Mouse (Mus musculus) G1E (cell line): ENCODE data around the gene Ankrd34b. TPM values are rescaled to one million over a fixed set of nuclear protein-coding genes. Genes with fewer than 3 reads are reported as not detected.

Experiments used
- ATAC-seq: 2 replicates; pipeline ENCODE4 v1.8.0; 2016; ENCODE audit warnings: mild to moderate bottlenecking; ENCODE audit not compliant: insufficient number of reproducible peaks, poor library complexity, low FRiP score, severe bottlenecking; ENCODE audit errors: extremely low read depth
- DNase-seq: peaks from one replicate; pipeline ENCODE4 v3.0.0; 2012; ENCODE audit warnings: low spot score
- H3K27me3 ChIP-seq: 2 replicates; pipeline ENCODE4 v1.6.1; 2012; ENCODE audit warnings: mild to moderate bottlenecking, low read length, inconsistent platforms; ENCODE audit not compliant: insufficient read depth
- H3K36me3 ChIP-seq: replicated peaks from 2 replicates; pipeline ENCODE3; 2012; ENCODE audit warnings: mild to moderate bottlenecking, inconsistent platforms
- H3K4me1 ChIP-seq: 2 replicates; pipeline ENCODE4 v1.6.1; 2012; ENCODE audit warnings: low read depth, low read length, inconsistent platforms, mixed read lengths; ENCODE audit not compliant: insufficient read depth
- H3K4me3 ChIP-seq: 2 replicates; pipeline ENCODE4 v1.5.1; 2012; ENCODE audit warnings: low read depth, mild to moderate bottlenecking, inconsistent platforms, low read length, moderate library complexity, mixed read lengths
- H3K9me3 ChIP-seq: replicated peaks from 2 replicates; pipeline ENCODE4 v1.6.1; 2012; ENCODE audit warnings: inconsistent platforms
- CTCF ChIP-seq: IDR thresholded peaks from 2 replicates; pipeline ENCODE4 v1.5.1; 2012; ENCODE audit warnings: low read depth, low read length, inconsistent platforms, mixed read lengths
- GATA1 ChIP-seq: IDR thresholded peaks from 2 replicates; pipeline ENCODE4 v1.6.1; 2012; ENCODE audit warnings: borderline replicate concordance, low read length, inconsistent platforms, mixed read lengths
- GATA2 ChIP-seq: IDR thresholded peaks from 2 replicates; pipeline ENCODE4 v1.6.1; 2012; ENCODE audit warnings: low read depth, low read length, inconsistent platforms, borderline replicate concordance
- POLR2AphosphoS5 ChIP-seq: IDR thresholded peaks from 2 replicates; pipeline ENCODE4 v1.6.1; 2012; ENCODE audit warnings: low read depth, low read length, inconsistent platforms; ENCODE audit not compliant: insufficient replicate concordance
- TAL1 ChIP-seq: conservative IDR thresholded peaks from 2 replicates; pipeline ENCODE4 v1.6.1; 2012; ENCODE audit warnings: low read depth, low read length, inconsistent platforms, mixed read lengths
- polyA plus RNA-seq: library from polyadenylated mRNA; stranded (reverse); fragments of >175 nt; gene quantifications from 2 replicates; pipeline ENCODE4 v1.2.3, GENCODE M21; 2012
- total RNA-seq, 2 experiments: library from RNA; stranded (forward) in 1 of 2; stranded (reverse) in 1 of 2; fragments of 200-1000 nt in 1 of 2; fragments of >200 nt in 1 of 2; fragmentation: Nextera tagmentation in 1 of 2; gene quantifications; 2 replicates each; pipeline ENCODE4 v1.2.3; 2014 to 2017

Gene Ankrd34b
- total and polyA plus RNA-seq, 3 experiments = 0.05 TPM; not detected in 2

- Histone ChIP-seq H3K36me3 (peaks cover 8% of the 10 kb centered on the region), H3K9me3 (no peaks in the 10 kb centered on the region), H3K4me1 (peaks cover 3% of the 10 kb centered on the region; the same call in 1 of the 2 replicates), H3K27me3 (peaks cover 3% of the 10 kb centered on the region; the same call in 1 of the 2 replicates), H3K4me3 (no peak within 1 kb of the TSS)
- ATAC-seq = no peak
- no peak for DNase-seq
- no peak for TF ChIP-seq CTCF
- TF ChIP-seq GATA1 = no peak
- TF ChIP-seq POLR2AphosphoS5 = no peak
- TF ChIP-seq TAL1 = no peak
- no peak for TF ChIP-seq GATA2
Measured at GRCm38 (mm10) chr13:92483852-92484463, 58.3 kb downstream of the Ankrd34b start, which contains the start of gene Fam151b. Gene Fam151b, minus strand, starts transcription at chr13:92484015.

GRCm38 (mm10) chr13:92490817-92491216, 65.1 kb downstream of the Ankrd34b start:
- Histone ChIP-seq H3K4me1 (no peaks in the 10 kb centered on the region), H3K9me3 (no peaks in the 10 kb centered on the region), H3K27me3 (no peaks in the 10 kb centered on the region), H3K4me3 (no peak overlapping the region), H3K36me3 (peaks cover 27% of the 10 kb centered on the region)
- DNase-seq = no peak
- TF ChIP-seq CTCF (no peak), GATA2 (no peak), POLR2AphosphoS5 (no peak), GATA1 (no peak), TAL1 (no peak)
- no peak for ATAC-seq

Other genes starting within 250 kb of the Ankrd34b start
- not detected in 2 replicates for gene Gm20379, start 119.9 kb upstream of the Ankrd34b start, total RNA-seq (2014; fragmentation: Nextera tagmentation)
- gene Gm20379, start 119.9 kb upstream of the Ankrd34b start, total RNA-seq (2017) = not detected in 2 replicates
- gene Gm20379, start 119.9 kb upstream of the Ankrd34b start, polyA plus RNA-seq = not detected in 2 replicates
- 24.2 and 30.5 TPM in 2 replicates for gene Dhfr, start 71.2 kb upstream of the Ankrd34b start, total RNA-seq (2014; fragmentation: Nextera tagmentation)
- gene Dhfr, start 71.2 kb upstream of the Ankrd34b start, total RNA-seq (2017) = 26.5 and 27.1 TPM in 2 replicates
- gene Dhfr, start 71.2 kb upstream of the Ankrd34b start, polyA plus RNA-seq = 1.1 and 1.2 TPM in 2 replicates
- gene Msh3, start 70.9 kb upstream of the Ankrd34b start, total RNA-seq (2014; fragmentation: Nextera tagmentation) = 39.0 and 44.4 TPM in 2 replicates
- 43.7 and 49.1 TPM in 2 replicates for gene Msh3, start 70.9 kb upstream of the Ankrd34b start, total RNA-seq (2017)
- gene Msh3, start 70.9 kb upstream of the Ankrd34b start, polyA plus RNA-seq = 33.1 and 33.5 TPM in 2 replicates
- gene Fam151b, start 58.1 kb downstream of the Ankrd34b start, total RNA-seq (2014; fragmentation: Nextera tagmentation) = not detected in 2 replicates
- gene Fam151b, start 58.1 kb downstream of the Ankrd34b start, total RNA-seq (2017) = 0.11 TPM in 1 of 2 replicates, not detected in the other
- not detected in 2 replicates for gene Fam151b, start 58.1 kb downstream of the Ankrd34b start, polyA plus RNA-seq
- 31.1 and 40.0 TPM in 2 replicates for gene Zfyve16, start 105.0 kb downstream of the Ankrd34b start, total RNA-seq (2014; fragmentation: Nextera tagmentation)
- gene Zfyve16, start 105.0 kb downstream of the Ankrd34b start, total RNA-seq (2017) = 11.9 and 15.5 TPM in 2 replicates
- 0.67 and 1.0 TPM in 2 replicates for gene Zfyve16, start 105.0 kb downstream of the Ankrd34b start, polyA plus RNA-seq
- not detected in 2 replicates for gene Spz1, start 150.3 kb downstream of the Ankrd34b start, total RNA-seq (2014; fragmentation: Nextera tagmentation)
- gene Spz1, start 150.3 kb downstream of the Ankrd34b start, total RNA-seq (2017) = 0.11 TPM in 1 of 2 replicates, not detected in the other
- gene Spz1, start 150.3 kb downstream of the Ankrd34b start, polyA plus RNA-seq = not detected in 2 replicates
- gene Serinc5, start 185.2 kb downstream of the Ankrd34b start, total RNA-seq (2014; fragmentation: Nextera tagmentation) = 27.6 and 43.2 TPM in 2 replicates
- gene Serinc5, start 185.2 kb downstream of the Ankrd34b start, total RNA-seq (2017) = 11.9 and 13.2 TPM in 2 replicates
- 4.8 and 7.1 TPM in 2 replicates for gene Serinc5, start 185.2 kb downstream of the Ankrd34b start, polyA plus RNA-seq